Mouse (Mus musculus) induced T-regulatory cell, adult 2 months (primary cell): ENCODE data around the gene Reep3.
A peak's percentile ranks its signal among the peaks of the same experiment; 100 is the strongest.

Experiments
- DNase-seq: peaks from one replicate; pipeline ENCODE4 v3.0.0-alpha.2; 2012; ENCODE audit warnings: low read depth

Gene Reep3

GRCm38 (mm10) chr10:67052429-67052828, 44.3 kb downstream of the Reep3 start:
- DNase-seq, result peak; percentile 68

GRCm38 (mm10) chr10:67051466-67051865, 45.3 kb downstream of the Reep3 start:
- no peak for DNase-seq

GRCm38 (mm10) chr10:67050766-67051165, 46.0 kb downstream of the Reep3 start:
- no peak for DNase-seq

- no peak for DNase-seq
Observed at GRCm38 (mm10) chr10:67049621-67050020, 47.1 kb downstream of the Reep3 start.

GRCm38 (mm10) chr10:67048871-67049615, 47.7 kb downstream of the Reep3 start:
- DNase-seq, result peak; percentile 71

GRCm38 (mm10) chr10:67047712-67048645, 48.8 kb downstream of the Reep3 start:
- no peak for DNase-seq

GRCm38 (mm10) chr10:67045192-67045899, 51.4 kb downstream of the Reep3 start:
- no peak for DNase-seq

- no peak for DNase-seq
Observed at GRCm38 (mm10) chr10:67044346-67044745, 52.4 kb downstream of the Reep3 start.

- no peak for DNase-seq
Observed at GRCm38 (mm10) chr10:67043236-67043635, 53.5 kb downstream of the Reep3 start.

GRCm38 (mm10) chr10:67040410-67040809, 56.3 kb downstream of the Reep3 start:
- no peak for DNase-seq

GRCm38 (mm10) chr10:67039001-67039400, 57.7 kb downstream of the Reep3 start:
- no peak for DNase-seq

- no peak for DNase-seq
Observed at GRCm38 (mm10) chr10:67036542-67036941, 60.2 kb downstream of the Reep3 start.

- DNase-seq, result no peak
Observed at GRCm38 (mm10) chr10:67036141-67036540, 60.6 kb downstream of the Reep3 start.

- DNase-seq, result no peak
Observed at GRCm38 (mm10) chr10:67031186-67031585, 65.6 kb downstream of the Reep3 start.

- DNase-seq, result no peak
Observed at GRCm38 (mm10) chr10:67029297-67029696, 67.4 kb downstream of the Reep3 start.

- DNase-seq, result no peak
Observed at GRCm38 (mm10) chr10:67026375-67026774, 70.4 kb downstream of the Reep3 start.

- DNase-seq, result peak; percentile 43
Observed at GRCm38 (mm10) chr10:67025573-67026236, 71.0 kb downstream of the Reep3 start.

GRCm38 (mm10) chr10:67024391-67024790, 72.4 kb downstream of the Reep3 start:
- no peak for DNase-seq

- no peak for DNase-seq
Observed at GRCm38 (mm10) chr10:67023092-67023491, 73.7 kb downstream of the Reep3 start.

GRCm38 (mm10) chr10:67021494-67021893, 75.3 kb downstream of the Reep3 start:
- no peak for DNase-seq

GRCm38 (mm10) chr10:67018875-67019274, 77.9 kb downstream of the Reep3 start:
- DNase-seq, result no peak

GRCm38 (mm10) chr10:67017891-67018290, 78.9 kb downstream of the Reep3 start:
- DNase-seq, result no peak
